Mouse (Mus musculus) left cerebral cortex, postnatal 14 days (tissue): ENCODE results near the gene Mcm3. TPM values are rescaled to one million over a fixed set of nuclear protein-coding genes. Genes with fewer than 3 reads are reported as not detected.

Experiments
- total RNA-seq, 2 experiments: library from RNA; stranded (reverse); gene quantifications; 2 replicates each; pipeline ENCODE4 v1.2.3; 2021

Gene Mcm3
- total RNA-seq, 2 experiments from 2014 or later, result 2.5 to 2.7 TPM

Other genes starting within 250 kb of the Mcm3 start
- under 1 TPM; 0.09 to 0.11 TPM for gene Pkhd1, start 202.2 kb downstream of the Mcm3 start, total RNA-seq
- not detected for gene Il17a, start 89.4 kb downstream of the Mcm3 start, total RNA-seq
- gene Il17f, start 29.7 kb downstream of the Mcm3 start, total RNA-seq, result not detected
- 10 to 100 TPM; 93.6 to 99.6 TPM for gene Paqr8, start 70.3 kb upstream of the Mcm3 start, total RNA-seq
- 1 to 10 TPM; 1.4 to 1.8 TPM for gene Efhc1, start 131.3 kb upstream of the Mcm3 start, total RNA-seq